Mouse (Mus musculus) neural tube, embryonic 10.5 days (tissue): ENCODE data around the gene Bmpr1b.

Experiments used
- DNase-seq: peaks from one replicate; pipeline ENCODE4 v3.0.0-alpha.2; 2017; ENCODE audit warnings: low spot score; ENCODE audit errors: extremely low spot score

Gene Bmpr1b

DNA sequence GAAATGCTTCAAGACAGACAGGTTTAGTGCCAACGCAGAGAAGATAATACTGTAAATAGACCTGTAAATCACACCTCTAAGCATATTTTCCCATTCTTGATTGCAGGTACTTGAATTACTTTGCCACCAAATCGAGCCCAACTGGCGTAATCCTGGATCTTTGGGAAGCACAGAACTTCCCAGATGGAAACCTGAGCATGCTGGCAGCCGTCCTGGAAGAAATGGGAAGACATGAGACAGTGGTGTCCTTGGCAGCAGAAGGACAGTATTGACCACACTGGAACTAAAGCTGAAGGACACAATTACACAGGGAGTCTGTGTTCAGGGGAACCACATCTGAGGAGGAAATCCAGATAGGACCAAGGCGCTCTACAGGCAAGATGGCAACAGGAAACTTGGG is 340.9 kb downstream of the Bmpr1b start:
- no peak for DNase-seq

DNA sequence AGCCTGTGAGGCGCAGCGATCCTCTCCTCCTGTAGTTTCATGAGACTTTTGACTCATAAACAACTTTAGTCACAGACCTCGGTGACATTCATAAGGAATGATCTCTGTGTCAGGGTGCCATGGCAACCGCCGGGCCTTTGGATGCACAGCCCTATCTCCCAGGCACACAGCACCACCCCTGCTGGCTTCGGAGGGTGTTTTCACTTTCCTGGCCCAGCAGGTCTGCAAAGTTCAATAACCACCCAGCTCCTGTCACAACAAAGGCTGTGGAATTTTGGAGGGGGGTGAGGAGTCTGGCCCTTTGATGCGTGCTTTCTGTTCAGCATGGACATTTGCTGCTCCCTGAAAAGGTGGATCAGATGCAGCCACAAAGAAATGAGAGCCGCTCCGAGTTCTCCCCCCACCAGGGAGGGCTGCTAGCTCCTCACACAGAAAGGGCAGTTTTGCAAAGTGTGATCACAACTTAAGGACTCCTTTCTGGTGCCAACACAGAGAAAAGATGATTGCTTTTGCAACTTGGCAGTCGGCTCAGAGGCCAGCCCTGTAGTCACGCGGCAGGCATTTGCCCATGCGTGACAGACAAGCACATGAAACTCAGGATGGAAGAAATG is 349.8 kb downstream of the Bmpr1b start:
- peak; percentile 81 for DNase-seq

DNA sequence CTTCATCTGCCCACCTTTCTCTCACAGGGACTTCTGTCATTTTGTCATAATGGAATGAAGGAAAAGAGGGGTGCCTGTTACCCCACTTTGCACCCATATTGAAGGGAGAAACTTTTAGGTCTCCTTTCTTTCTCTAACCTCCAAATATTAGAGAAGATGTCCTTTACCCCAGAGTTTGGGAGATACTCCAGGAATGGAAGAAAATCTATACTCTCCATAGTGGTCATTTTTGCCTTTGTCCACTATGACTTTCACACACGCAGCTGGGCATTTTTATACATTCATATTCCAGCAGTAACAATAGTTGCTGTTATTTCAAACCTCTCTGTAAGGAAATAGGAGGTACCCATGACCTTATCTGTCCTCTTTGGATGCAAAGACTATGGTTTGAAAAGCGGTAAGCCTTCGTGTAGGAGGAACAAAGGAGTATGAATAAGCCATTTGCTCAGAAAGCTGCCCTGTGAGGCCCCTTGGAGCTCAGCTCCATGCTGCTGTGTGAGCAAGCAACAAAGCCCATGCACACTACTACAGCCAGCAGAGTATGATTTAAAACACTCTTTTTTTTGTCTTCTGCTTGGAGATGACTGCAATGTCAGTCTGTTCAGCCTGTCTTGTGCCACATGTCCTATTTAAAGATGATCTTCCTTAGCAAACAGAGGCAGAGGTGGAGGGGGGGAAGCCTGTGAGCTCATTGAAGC is 350.5 kb downstream of the Bmpr1b start:
- no peak for DNase-seq

DNA sequence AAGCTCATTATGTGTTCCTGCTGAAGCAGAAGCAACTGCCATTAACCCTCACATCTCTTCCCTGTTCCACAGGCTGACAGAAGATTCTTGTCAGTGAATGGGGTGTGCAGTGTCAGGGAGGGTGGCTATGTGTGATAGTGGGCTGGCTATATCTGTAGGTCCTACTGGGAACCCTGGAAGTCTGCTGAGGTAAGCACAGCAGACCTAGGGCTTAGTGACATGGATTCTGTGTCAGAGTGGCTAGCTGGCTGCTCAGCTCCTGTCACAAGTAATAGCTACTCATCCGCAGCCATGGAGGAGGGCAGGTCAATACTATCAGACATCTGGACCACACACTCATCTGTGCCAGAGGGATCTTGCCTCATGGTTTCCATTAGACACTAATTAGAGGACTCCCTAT is 354.4 kb downstream of the Bmpr1b start:
- no peak for DNase-seq

DNA sequence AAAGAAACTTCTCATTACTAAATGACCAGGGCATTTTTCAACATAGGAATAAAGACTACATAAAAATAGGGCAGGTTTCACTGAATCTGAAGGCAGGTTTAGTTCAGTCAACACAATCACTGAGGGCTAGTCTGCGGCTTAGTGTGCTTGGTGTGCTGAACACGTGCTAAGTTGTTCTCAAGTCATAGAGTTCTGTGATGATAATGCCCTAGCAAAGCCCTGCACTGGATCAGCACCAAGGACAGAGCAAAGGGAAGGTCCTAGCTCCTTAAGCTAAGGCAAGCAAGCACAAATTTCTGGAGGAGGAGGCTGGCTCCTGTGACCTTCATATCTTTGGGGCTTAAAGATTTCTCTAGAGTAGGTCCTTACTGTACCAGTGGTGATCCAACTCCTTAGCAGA is 357.9 kb downstream of the Bmpr1b start:
- peak; percentile 52 for DNase-seq

DNA sequence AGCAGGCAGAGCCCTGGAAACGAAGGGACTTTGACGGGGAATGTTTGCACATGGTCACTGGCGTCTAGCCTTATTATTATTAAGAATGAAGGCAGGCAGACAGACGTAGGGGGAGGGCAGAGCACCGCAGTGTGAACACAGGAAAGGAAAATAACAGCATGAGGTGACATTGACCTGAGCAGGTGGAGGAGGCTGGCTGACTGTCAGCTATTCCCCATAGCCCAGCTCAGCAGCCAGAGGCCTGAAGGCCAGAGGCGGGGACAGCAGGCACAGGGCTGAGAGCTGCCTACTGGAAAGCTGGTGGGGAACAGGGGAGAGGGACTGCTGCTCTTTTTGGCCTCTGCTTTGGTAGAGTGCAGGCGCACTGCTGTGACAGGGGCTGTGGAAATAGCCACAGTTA is 358.3 kb downstream of the Bmpr1b start:
- DNase-seq, result no peak

DNA sequence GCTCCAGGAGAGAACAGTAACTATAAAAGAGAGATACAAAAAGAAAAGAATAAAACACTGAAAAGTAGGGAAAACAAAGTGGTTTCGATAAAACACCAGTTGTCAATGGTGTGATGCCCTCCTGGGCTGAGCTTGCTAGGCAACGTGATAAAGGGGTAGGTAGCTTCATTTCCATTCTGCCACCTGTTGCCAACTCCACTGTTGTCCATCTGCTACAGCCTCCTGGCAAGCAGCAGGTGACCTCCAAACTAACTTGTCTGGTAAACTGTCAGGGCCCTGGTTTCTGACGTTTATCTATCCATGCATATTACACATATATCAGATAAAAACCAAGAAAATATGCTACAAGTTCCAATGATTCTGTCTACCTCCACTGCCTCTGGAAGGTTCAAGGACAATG is 359.6 kb downstream of the Bmpr1b start:
- DNase-seq, result no peak

DNA sequence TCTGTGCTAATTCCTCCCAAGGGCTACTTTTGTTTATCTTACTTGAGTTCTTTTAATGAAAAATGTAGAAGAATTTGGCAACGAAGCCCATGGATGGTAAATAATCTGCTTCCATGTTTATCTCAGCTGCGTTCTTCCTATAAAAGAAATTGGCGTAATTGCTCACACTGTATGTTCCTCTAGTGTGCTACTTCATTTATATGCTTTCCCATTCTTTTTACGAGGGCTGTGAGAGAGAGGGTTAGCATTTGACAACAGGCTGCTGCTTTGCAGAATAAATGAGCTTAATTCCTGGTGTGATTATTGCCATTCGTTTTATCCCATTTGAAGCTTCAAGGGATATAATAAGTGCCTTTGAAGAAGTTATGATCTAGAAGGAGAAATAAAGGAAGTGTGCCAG is 365.1 kb downstream of the Bmpr1b start:
- no peak for DNase-seq

DNA sequence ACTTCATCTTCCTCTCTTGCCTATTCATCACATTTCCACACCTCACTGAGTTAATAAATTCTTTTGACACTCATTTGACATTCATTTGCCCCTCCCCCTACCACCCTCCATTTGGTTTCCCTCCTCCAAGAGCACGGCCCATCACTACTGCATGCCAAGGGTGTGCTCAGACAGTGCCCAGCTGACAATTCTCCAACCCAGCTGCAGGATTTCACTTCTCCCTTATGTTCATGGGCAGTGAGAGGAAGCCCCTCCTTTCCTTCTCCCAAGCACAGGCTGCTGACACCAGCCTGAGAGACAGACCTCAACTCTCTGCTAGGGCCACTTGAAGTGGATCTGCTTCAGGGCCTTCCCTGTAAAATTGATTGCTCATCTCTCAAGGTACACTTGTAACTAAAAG is 371.4 kb downstream of the Bmpr1b start:
- no peak for DNase-seq

DNA sequence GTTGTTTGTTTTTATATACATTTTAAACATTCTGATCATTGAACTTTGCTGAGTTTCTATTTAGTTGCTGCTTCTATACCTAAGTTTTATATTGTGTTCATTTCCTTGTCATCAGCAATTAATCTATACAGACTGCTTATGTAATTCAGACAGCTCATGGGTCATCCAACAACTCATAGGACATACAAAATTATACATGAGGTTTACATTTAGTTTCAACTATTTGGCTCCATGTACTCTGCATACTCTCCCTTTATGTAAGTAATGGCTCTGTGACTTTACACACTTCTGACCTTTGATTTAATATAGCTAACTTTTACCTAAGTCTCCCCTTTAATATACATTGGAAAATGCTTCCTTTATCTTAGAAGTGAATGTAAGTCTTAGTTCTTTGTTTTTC is 371.9 kb downstream of the Bmpr1b start:
- DNase-seq, result no peak

DNA sequence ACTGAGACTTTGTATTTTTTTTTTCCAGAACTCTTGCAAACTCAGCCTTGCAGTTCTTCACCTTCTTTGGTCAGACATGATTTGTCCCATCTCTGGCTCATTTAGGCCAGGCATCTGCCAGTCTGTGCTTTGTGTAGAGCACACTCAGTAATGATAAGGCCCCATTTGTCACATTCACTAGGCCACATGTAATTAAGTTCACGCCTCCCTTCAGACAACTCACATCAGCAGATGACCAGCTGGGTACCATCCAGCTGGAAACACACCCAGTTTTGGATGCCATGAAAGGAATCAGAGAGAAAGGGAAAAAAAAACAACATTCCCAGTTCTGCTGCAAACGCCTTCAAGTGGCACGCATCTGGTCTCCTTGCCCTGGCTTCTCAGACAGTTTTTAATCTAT is 374.9 kb downstream of the Bmpr1b start:
- DNase-seq, result no peak

DNA sequence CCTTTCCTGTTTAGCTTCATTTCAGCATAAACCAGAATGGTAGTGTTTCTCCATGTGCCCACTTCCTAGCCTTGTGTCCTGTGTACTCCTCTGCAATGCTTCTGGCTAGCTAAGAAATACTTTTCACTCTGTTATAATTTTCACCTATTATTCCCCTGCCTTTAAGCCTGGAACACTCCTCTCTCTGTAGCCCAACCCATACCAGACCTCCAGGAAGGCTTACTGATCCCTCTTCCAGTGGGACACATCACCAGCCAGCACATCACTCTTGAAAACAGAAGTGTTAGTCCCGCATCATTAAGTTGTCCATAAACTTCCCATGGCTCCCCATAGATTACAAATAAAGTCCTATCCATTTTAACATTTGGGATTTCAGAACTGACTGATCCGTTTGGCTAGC is 375.5 kb downstream of the Bmpr1b start:
- DNase-seq, result no peak

DNA sequence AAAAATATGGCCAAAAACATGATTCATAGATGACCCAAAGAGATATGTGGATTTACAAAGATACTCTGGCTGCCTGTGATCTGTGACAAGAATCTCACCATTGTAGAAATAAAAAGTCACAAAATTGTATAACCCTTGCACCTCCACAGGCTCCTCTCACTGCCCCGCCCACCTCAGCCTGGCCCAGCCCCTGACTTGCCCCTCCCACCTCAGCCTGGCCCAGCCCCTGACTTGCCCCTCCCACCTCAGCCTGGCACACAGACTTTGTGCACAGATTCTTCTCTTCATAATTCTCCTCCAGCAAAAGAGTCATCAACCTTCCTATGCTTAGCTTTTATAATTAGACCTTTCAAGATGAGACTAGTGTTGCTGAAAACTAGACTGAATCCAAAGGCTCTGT is 377.1 kb downstream of the Bmpr1b start:
- DNase-seq, result no peak

DNA sequence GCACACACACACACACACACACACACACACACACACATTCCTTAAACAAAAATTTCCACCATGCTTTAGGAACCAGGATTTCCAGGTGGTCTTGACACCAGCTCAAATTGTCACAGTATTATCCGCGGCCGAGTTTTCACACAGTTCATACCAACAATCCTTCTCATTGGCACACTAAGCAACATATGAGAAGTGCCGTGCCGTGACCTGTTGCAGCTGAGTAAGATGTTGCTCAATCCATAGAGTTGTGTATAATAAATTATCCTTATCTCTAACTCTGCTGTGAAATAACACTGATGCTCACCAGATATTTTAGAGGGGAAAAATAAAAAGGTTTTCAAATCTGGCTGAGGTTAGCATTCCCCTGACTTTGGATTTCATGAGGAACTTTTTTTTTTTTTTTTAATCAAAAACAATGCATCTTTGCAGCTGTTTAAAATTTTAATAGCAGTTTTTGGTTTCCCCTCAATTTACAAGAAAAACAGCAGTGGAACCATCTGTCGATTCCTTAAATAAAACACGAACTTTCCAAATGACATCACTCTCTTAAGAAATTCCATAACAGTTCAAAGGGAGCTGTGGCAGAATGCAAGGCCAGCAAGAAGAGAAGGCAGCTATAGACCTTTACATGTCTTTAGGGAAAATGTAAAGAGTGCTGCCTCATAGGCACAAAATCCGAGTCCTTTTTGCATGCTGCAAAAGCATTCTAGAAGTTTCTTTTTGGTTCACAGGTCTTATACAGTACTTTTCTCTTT is 378.0 kb downstream of the Bmpr1b start:
- DNase-seq, result no peak
